Mouse (Mus musculus) right cerebral cortex, postnatal 25 days (tissue): Measurements from ENCODE around the gene Gli1.
A peak's percentile ranks its signal among the peaks of the same experiment; 100 is the strongest.

ENCODE experiments used
- DNase-seq: peaks from one replicate; pipeline ENCODE4 v3.0.0; 2022

Gli1 gene

GRCm38 (mm10) chr10:127346173-127346572 lies 4.4 kb upstream of the Gli1 start:
- DNase-seq, result no peak

- no peak for DNase-seq
These were observed 1.3 kb upstream of the Gli1 start for GRCm38 (mm10) chr10:127343029-127343428.

- no peak for DNase-seq
These were observed 449 bp downstream of the Gli1 start for GRCm38 (mm10) chr10:127341360-127341690.

- DNase-seq, result no peak
These were observed 1.0 kb downstream of the Gli1 start for GRCm38 (mm10) chr10:127340577-127341359.

- no peak for DNase-seq
These were observed 1.8 kb downstream of the Gli1 start for GRCm38 (mm10) chr10:127339683-127340576.

- DNase-seq, result peak; percentile 82
These were observed 2.7 kb downstream of the Gli1 start for GRCm38 (mm10) chr10:127338930-127339682.

GRCm38 (mm10) chr10:127337536-127338099 lies 4.2 kb downstream of the Gli1 start:
- DNase-seq, result no peak

- no peak for DNase-seq
These were observed 4.8 kb downstream of the Gli1 start for GRCm38 (mm10) chr10:127336952-127337351.

GRCm38 (mm10) chr10:127335271-127335670 lies 6.5 kb downstream of the Gli1 start:
- DNase-seq, result no peak

GRCm38 (mm10) chr10:127333152-127333551 lies 8.6 kb downstream of the Gli1 start:
- no peak for DNase-seq

- DNase-seq, result no peak
These were observed 9.4 kb downstream of the Gli1 start for GRCm38 (mm10) chr10:127332211-127332874.

GRCm38 (mm10) chr10:127330212-127330611 lies 11.6 kb downstream of the Gli1 start:
- DNase-seq, result no peak

GRCm38 (mm10) chr10:127327461-127328145 lies 14.2 kb downstream of the Gli1 start:
- DNase-seq, result no peak

- no peak for DNase-seq
These were observed 14.9 kb downstream of the Gli1 start for GRCm38 (mm10) chr10:127326828-127327227.

- DNase-seq, result no peak
These were observed 15.6 kb downstream of the Gli1 start for GRCm38 (mm10) chr10:127326017-127326801.

GRCm38 (mm10) chr10:127325454-127326016 lies 16.2 kb downstream of the Gli1 start:
- no peak for DNase-seq

- no peak for DNase-seq
These were observed 17.3 kb downstream of the Gli1 start for GRCm38 (mm10) chr10:127324495-127324894.

- no peak for DNase-seq
These were observed 18.5 kb downstream of the Gli1 start for GRCm38 (mm10) chr10:127323131-127323855.

- DNase-seq, result no peak
These were observed 19.1 kb downstream of the Gli1 start for GRCm38 (mm10) chr10:127322669-127323068.

GRCm38 (mm10) chr10:127322178-127322577 lies 19.6 kb downstream of the Gli1 start:
- DNase-seq, result no peak
